Mouse (Mus musculus) layer of hippocampus, postnatal 25 days (tissue): ENCODE measurements around the gene Atg9b. TPM values are rescaled to one million over a fixed set of nuclear protein-coding genes. Genes with fewer than 3 reads are reported as not detected.

ENCODE experiments used
- total RNA-seq, 2 experiments: library from RNA; stranded (reverse); gene quantifications; 2 replicates each; pipeline ENCODE4 v1.2.3; 2021

Gene Atg9b
- total RNA-seq, 2 experiments from 2014 or later: 2.6 to 3.3 TPM

Other genes starting within 250 kb of the Atg9b start
- gene Nupl2, start 227.2 kb downstream of the Atg9b start, total RNA-seq: 10 to 100 TPM in 1 of 2 experiments, 1 to 10 TPM in 1; 9.9 to 12.0 TPM
- 10 to 100 TPM; 20.1 to 21.9 TPM for gene Kcnh2, start 40.5 kb downstream of the Atg9b start, total RNA-seq
- 1 to 10 TPM; 6.7 to 8.4 TPM for gene Nos3, start 27.3 kb downstream of the Atg9b start, total RNA-seq
- 10 to 100 TPM; 52.3 to 54.1 TPM for gene Abcb8, start 1.5 kb upstream of the Atg9b start, total RNA-seq
- gene Asic3, start 21.2 kb upstream of the Atg9b start, total RNA-seq: under 1 TPM in 1 of 2 experiments, not detected in 1; 0.30 TPM
- 100 to 1,000 TPM; 126 to 130 TPM for gene Cdk5, start 31.4 kb upstream of the Atg9b start, total RNA-seq
- gene Slc4a2, start 31.7 kb upstream of the Atg9b start, total RNA-seq: 10 to 100 TPM; 31.7 to 34.4 TPM
- gene Fastk, start 53.1 kb upstream of the Atg9b start, total RNA-seq: 100 to 1,000 TPM; 119 to 121 TPM
- gene Tmub1, start 55.7 kb upstream of the Atg9b start, total RNA-seq: 10 to 100 TPM; 21.2 to 27.2 TPM
- gene Agap3, start 60.0 kb upstream of the Atg9b start, total RNA-seq: 100 to 1,000 TPM; 611 to 653 TPM
- gene Gbx1, start 135.1 kb upstream of the Atg9b start, total RNA-seq: under 1 TPM; 0.10 to 0.16 TPM
- gene Asb10, start 148.8 kb upstream of the Atg9b start, total RNA-seq: under 1 TPM; 0.27 to 0.52 TPM
- not detected for gene 4931409K22Rik, start 164.7 kb upstream of the Atg9b start, total RNA-seq
- 10 to 100 TPM; 72.6 to 80.0 TPM for gene Abcf2, start 185.3 kb upstream of the Atg9b start, total RNA-seq
- 10 to 100 TPM; 55.5 to 79.0 TPM for gene Chpf2, start 194.6 kb upstream of the Atg9b start, total RNA-seq
- gene Smarcd3, start 232.3 kb upstream of the Atg9b start, total RNA-seq: 10 to 100 TPM; 91.4 to 93.2 TPM